12 mouse cellular contexts compared by ENCODE assay signal in genomic region chr12:40838338-40838695, GRCm38 (mm10).
A peak's percentile ranks its signal among the peaks of the same experiment; 100 is the strongest.
DNase-seq lines count a peak whose midpoint lies in the region; ATAC-seq and TF ChIP-seq lines count a peak whose summit lies in the region.
"Had no signal": no experiment of that assay in that cellular context is flagged by ENCODE, and none has a peak within 500 bp of the region (broad histone marks: within the 10 kb centered on the region; RNA-seq: fewer than 3 reads in every experiment).

No protein-coding gene starts in this region.

- H3K36me3 ChIP-seq in hindbrain, embryonic 13.5 days = peaks cover 35% of the 10 kb centered on the region
- H3K36me3 ChIP-seq in hindbrain, embryonic 12.5 days = peaks cover 14% of the 10 kb centered on the region
- H3K36me3 ChIP-seq in lung, embryonic 15.5 days = 0 out of 2 replicates have a peak, but pooled peaks cover 12% of the 10 kb centered on the region
- no peaks in the 10 kb centered on the region; the same call in 1 of the 2 replicates for H3K36me3 ChIP-seq in stomach, embryonic 14.5 days (ENCODE audit: control insufficient read depth, insufficient read depth, low read length)
- no peaks in the 10 kb centered on the region for H3K36me3 ChIP-seq in stomach, postnatal 0 days (ENCODE audit: control insufficient read depth, insufficient read depth, low read length)
- H3K36me3 ChIP-seq: heart, embryonic 15.5 days had no signal

- H3K9me3 ChIP-seq in hindbrain, embryonic 13.5 days = no peaks in the 10 kb centered on the region
- no peaks in the 10 kb centered on the region for H3K9me3 ChIP-seq in hindbrain, embryonic 12.5 days (replicated peaks)
- H3K9me3 ChIP-seq in lung, embryonic 15.5 days = no peaks in the 10 kb centered on the region
- H3K9me3 ChIP-seq in stomach, embryonic 14.5 days (ENCODE audit: control insufficient read depth, low read depth, low read length) = no peaks in the 10 kb centered on the region
- no peaks in the 10 kb centered on the region for H3K9me3 ChIP-seq in stomach, postnatal 0 days (ENCODE audit: control insufficient read depth, low read length)
- H3K9me3 ChIP-seq: heart, embryonic 15.5 days; limb, embryonic 15.5 days had no signal

- no peak for ATAC-seq in hindbrain, embryonic 13.5 days (ENCODE audit: low FRiP score)
- no peak for ATAC-seq in hindbrain, embryonic 12.5 days (ENCODE audit: low FRiP score)
- peak; percentile 55; the same call in 1 of the 2 replicates for ATAC-seq in lung, embryonic 15.5 days (ENCODE audit: borderline replicate concordance, extremely low read depth, low FRiP score, low TSS enrichment)
- ATAC-seq in stomach, embryonic 14.5 days (ENCODE audit: insufficient number of reproducible peaks, insufficient read depth, low FRiP score, low read depth) = 0 out of 2 replicates have a peak, but pooled peaks have one; percentile 21
- ATAC-seq in stomach, postnatal 0 days (ENCODE audit: low FRiP score, low TSS enrichment) = no peak

- no peak overlapping the region for H3K9ac ChIP-seq in hindbrain, embryonic 13.5 days
- no peak overlapping the region for H3K9ac ChIP-seq in hindbrain, embryonic 12.5 days
- no peak overlapping the region for H3K9ac ChIP-seq in lung, embryonic 15.5 days
- no peak overlapping the region for H3K9ac ChIP-seq in stomach, embryonic 14.5 days (replicated peaks; ENCODE audit: low read depth, low read length)
- H3K9ac ChIP-seq in stomach, postnatal 0 days (ENCODE audit: low read length) = no peak overlapping the region
- H3K9ac ChIP-seq: heart, embryonic 15.5 days; limb, embryonic 15.5 days had no signal

- peak overlapping the region; percentile 45 for H3K27ac ChIP-seq in hindbrain, embryonic 13.5 days
- H3K27ac ChIP-seq in hindbrain, embryonic 12.5 days = no peak overlapping the region
- peak overlapping the region; percentile 60 for H3K27ac ChIP-seq in lung, embryonic 15.5 days
- no peak overlapping the region for H3K27ac ChIP-seq in stomach, embryonic 14.5 days (ENCODE audit: low read length)
- no peak overlapping the region for H3K27ac ChIP-seq in stomach, postnatal 0 days (replicated peaks)
- H3K27ac ChIP-seq: gastrocnemius, adult 2 months; heart, embryonic 15.5 days; limb, embryonic 15.5 days had no signal

- H3K27me3 ChIP-seq in hindbrain, embryonic 13.5 days = no peaks in the 10 kb centered on the region
- H3K27me3 ChIP-seq in hindbrain, embryonic 12.5 days = no peaks in the 10 kb centered on the region
- H3K27me3 ChIP-seq in lung, embryonic 15.5 days = no peaks in the 10 kb centered on the region
- no peaks in the 10 kb centered on the region for H3K27me3 ChIP-seq in stomach, embryonic 14.5 days (ENCODE audit: control insufficient read depth, insufficient read depth, low read length)
- no peaks in the 10 kb centered on the region for H3K27me3 ChIP-seq in stomach, postnatal 0 days (ENCODE audit: control insufficient read depth, insufficient read depth, low read length)
- H3K27me3 ChIP-seq: CH12.LX; heart, embryonic 15.5 days; limb, embryonic 15.5 days had no signal

- WGBS in hindbrain, embryonic 13.5 days = 57% methylated on average over 2 of the region's 2 CpGs
- WGBS in hindbrain, embryonic 12.5 days = 72% methylated on average over 2 of the region's 2 CpGs
- 44% methylated on average over 2 of the region's 2 CpGs for WGBS in lung, embryonic 15.5 days
- 55% methylated on average over 2 of the region's 2 CpGs for WGBS in stomach, embryonic 14.5 days
- 46% methylated on average over 2 of the region's 2 CpGs for WGBS in stomach, postnatal 0 days

- TF ChIP-seq EP300 in stomach, postnatal 0 days (optimal IDR thresholded peaks at IDR 0.05) = no peak

- no peak overlapping the region for H3K4me2 ChIP-seq in hindbrain, embryonic 13.5 days
- no peak overlapping the region for H3K4me2 ChIP-seq in hindbrain, embryonic 12.5 days (replicated peaks)
- H3K4me2 ChIP-seq in lung, embryonic 15.5 days = no peak overlapping the region
- H3K4me2 ChIP-seq in stomach, embryonic 14.5 days (replicated peaks; ENCODE audit: low read depth, low read length) = no peak overlapping the region
- no peak overlapping the region for H3K4me2 ChIP-seq in stomach, postnatal 0 days (replicated peaks; ENCODE audit: low read depth)
- H3K4me2 ChIP-seq: heart, embryonic 15.5 days; limb, embryonic 15.5 days had no signal

- no peak for TF ChIP-seq CTCF in stomach, postnatal 0 days (IDR thresholded peaks at IDR 0.05; ENCODE audit: low read depth)

- H3K4me3 ChIP-seq in hindbrain, embryonic 13.5 days = no peak overlapping the region
- no peak overlapping the region for H3K4me3 ChIP-seq in hindbrain, embryonic 12.5 days
- no peak overlapping the region for H3K4me3 ChIP-seq in lung, embryonic 15.5 days
- no peak overlapping the region for H3K4me3 ChIP-seq in stomach, embryonic 14.5 days (ENCODE audit: low read depth, low read length)
- no peak overlapping the region for H3K4me3 ChIP-seq in stomach, postnatal 0 days (ENCODE audit: low read depth, low read length)
- H3K4me3 ChIP-seq: gastrocnemius, adult 2 months; heart, embryonic 15.5 days; limb, embryonic 15.5 days had no signal

- H3K4me1 ChIP-seq in hindbrain, embryonic 13.5 days (replicated peaks) = peaks cover 24% of the 10 kb centered on the region
- peaks cover 6% of the 10 kb centered on the region; the same call in 1 of the 2 replicates for H3K4me1 ChIP-seq in hindbrain, embryonic 12.5 days
- peaks cover 18% of the 10 kb centered on the region for H3K4me1 ChIP-seq in lung, embryonic 15.5 days
- H3K4me1 ChIP-seq in stomach, embryonic 14.5 days (ENCODE audit: control insufficient read depth, insufficient read depth, low read length) = no peaks in the 10 kb centered on the region
- no peaks in the 10 kb centered on the region for H3K4me1 ChIP-seq in stomach, postnatal 0 days (replicated peaks; ENCODE audit: control insufficient read depth, insufficient read depth)

- DNase-seq in cerebellum, adult 8-10 months = peak; percentile 14
- no peak for DNase-seq in cerebellum, adult 11 months
- DNase-seq in lung, postnatal 25 days (ENCODE audit: low spot score) = no peak
- no peak for DNase-seq in stomach, postnatal 0 days (ENCODE audit: low spot score)

Comparison
In these comparisons a context has a peak if more than half of its experiments do, and no peak if none do; other contexts are left out.
1. ATAC-seq: peak in lung, embryonic 15.5 days (single experiment) and stomach, embryonic 14.5 days (single experiment); none in hindbrain, embryonic 13.5 days (single experiment), hindbrain, embryonic 12.5 days (single experiment) and stomach, postnatal 0 days (single experiment).
2. H3K27ac ChIP-seq: peak in hindbrain, embryonic 13.5 days (single experiment) and lung, embryonic 15.5 days (single experiment); none in hindbrain, embryonic 12.5 days (single experiment), stomach, embryonic 14.5 days (single experiment) and stomach, postnatal 0 days (single experiment).